Mouse (Mus musculus) midbrain, embryonic 13.5 days (tissue): ENCODE measurements around the gene Olfm3. TPM values are rescaled to one million over a fixed set of nuclear protein-coding genes. Genes with fewer than 3 reads are reported as not detected.
A peak's percentile ranks its signal among the peaks of the same experiment; 100 is the strongest.

Experiments
- ATAC-seq: fragments of 200-750 bp; cut with Nextera tagmentation; 2 replicates; pipeline ENCODE4 v1.8.0; 2017; ENCODE audit warnings: mild to moderate bottlenecking, moderate TSS enrichment, moderate library complexity
- H3K27ac ChIP-seq: fragments of 300-500 bp; sonication (generic); 2 replicates; pipeline ENCODE4 v1.5.1; 2015; ENCODE audit warnings: inconsistent platforms, mild to moderate bottlenecking, moderate library complexity
- H3K27me3 ChIP-seq: fragments of 300-500 bp; sonication (generic); 2 replicates; pipeline ENCODE4 v1.6.1; 2015; ENCODE audit warnings: mild to moderate bottlenecking, inconsistent platforms
- H3K36me3 ChIP-seq: fragments of 300-500 bp; sonication (generic); 2 replicates; pipeline ENCODE4 v1.6.1; 2015; ENCODE audit warnings: mild to moderate bottlenecking, inconsistent platforms
- H3K4me1 ChIP-seq: fragments of 300-500 bp; sonication (generic); replicated peaks from 2 replicates; pipeline ENCODE4 v1.6.1; 2015; ENCODE audit warnings: inconsistent platforms
- H3K4me2 ChIP-seq: fragments of 300-500 bp; sonication (generic); replicated peaks from 2 replicates; pipeline ENCODE4 v1.6.1; 2015; ENCODE audit warnings: moderate library complexity, mild to moderate bottlenecking, inconsistent platforms
- H3K4me3 ChIP-seq: fragments of 300-500 bp; sonication (generic); replicated peaks from 2 replicates; pipeline ENCODE4 v1.5.1; 2015; ENCODE audit warnings: mild to moderate bottlenecking, inconsistent platforms
- H3K9ac ChIP-seq: fragments of 300-500 bp; sonication (generic); replicated peaks from 2 replicates; pipeline ENCODE4 v1.6.1; 2015; ENCODE audit warnings: mild to moderate bottlenecking, inconsistent platforms
- H3K9me3 ChIP-seq: fragments of 300-500 bp; sonication (generic); 2 replicates; pipeline ENCODE4 v1.6.1; 2016; ENCODE audit warnings: mild to moderate bottlenecking, inconsistent platforms
- WGBS: fragments of 180-500 bp; shearing (Covaris S2); methylation state at CpG from one replicate; pipeline ENCODE4 v1.1.7; 2015; 5-methylcytosine and 5-hydroxymethylcytosine counted together
- polyA plus RNA-seq: library from polyadenylated mRNA; unstranded; fragments of >200 nt; fragmentation: Nextera tagmentation; extraction: Ambion mirVana; gene quantifications from 2 replicates; pipeline ENCODE4 v1.2.1, GENCODE M21; 2015

The Olfm3 gene
- polyA plus RNA-seq, 1 experiment from 2014 or later, result 6.7 TPM

DNA sequence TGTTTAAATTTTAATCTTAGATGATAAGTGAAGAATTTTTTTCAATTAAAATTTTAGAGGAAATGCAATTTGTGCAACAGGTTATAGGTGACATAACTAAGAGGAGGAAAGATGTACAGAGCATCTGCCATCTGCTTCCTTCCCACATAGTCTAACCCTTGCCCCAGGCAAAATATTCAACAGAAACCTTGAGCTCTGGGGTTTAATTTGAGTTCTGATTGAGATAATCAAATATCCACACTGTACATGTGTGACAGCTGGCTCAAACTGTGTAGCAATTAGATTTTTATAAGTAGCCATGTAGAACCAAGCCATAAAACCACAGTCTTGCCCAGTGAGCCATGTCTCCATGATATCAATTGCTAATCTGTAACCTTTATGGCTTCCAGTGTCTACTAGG, 179.1 kb downstream of the Olfm3 start:
- Histone ChIP-seq H3K27me3 (no peaks in the 10 kb centered on the region), H3K4me3 (no peak overlapping the region), H3K9me3 (no peaks in the 10 kb centered on the region), H3K9ac (no peak overlapping the region), H3K27ac (no peak overlapping the region), H3K4me2 (no peak overlapping the region), H3K4me1 (peaks cover 4% of the 10 kb centered on the region), H3K36me3 (no peaks in the 10 kb centered on the region)
- no peak for ATAC-seq

DNA sequence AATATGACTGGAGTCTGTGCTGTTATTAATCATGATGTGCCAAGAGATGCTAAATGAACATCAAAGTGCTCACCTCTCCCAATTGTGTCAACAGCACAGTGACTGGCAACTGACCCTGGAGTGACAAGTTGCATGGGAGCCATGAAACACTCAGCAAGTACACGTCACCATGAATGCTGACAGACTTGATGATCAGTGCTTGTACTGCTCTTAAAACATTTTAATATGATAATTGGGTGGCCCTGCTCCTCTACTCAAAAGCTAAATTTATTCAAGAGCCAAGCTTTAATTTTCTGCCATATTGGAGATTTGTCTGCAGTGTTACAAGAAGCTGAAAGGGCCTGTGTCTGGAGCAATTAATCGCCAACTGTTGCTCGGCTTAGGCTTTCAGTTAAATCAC, 184.4 kb downstream of the Olfm3 start:
- H3K4me2 ChIP-seq, result no peak overlapping the region
- 0 out of 2 replicates have a peak, but pooled peaks cover 4% of the 10 kb centered on the region for H3K4me1 ChIP-seq
- no peak for ATAC-seq
- H3K4me3 ChIP-seq, result no peak overlapping the region
- H3K9me3 ChIP-seq, result no peaks in the 10 kb centered on the region
- H3K36me3 ChIP-seq, result no peaks in the 10 kb centered on the region
- 69% methylated on average over 3 of the region's 3 CpGs for WGBS
- no peak overlapping the region for H3K9ac ChIP-seq
- no peak overlapping the region for H3K27ac ChIP-seq
- no peaks in the 10 kb centered on the region for H3K27me3 ChIP-seq

DNA sequence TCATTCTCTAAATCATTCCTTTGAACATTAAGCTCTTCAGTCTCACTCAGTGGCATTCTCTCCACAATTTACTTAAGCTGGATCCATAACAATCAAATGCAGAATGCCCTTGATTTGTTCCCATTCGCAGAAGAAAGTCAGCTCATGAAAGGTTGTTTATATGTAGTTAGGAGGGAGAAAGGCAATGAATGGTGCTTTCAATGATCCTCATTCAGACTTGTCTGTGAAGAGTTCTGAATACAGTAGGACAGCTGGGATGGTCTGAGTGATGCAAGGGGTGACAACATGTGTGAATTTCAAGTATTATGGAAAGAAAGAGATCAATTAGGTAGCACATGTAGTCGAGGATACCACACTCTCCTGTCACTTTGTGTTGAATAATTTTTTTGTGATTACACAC, 186.8 kb downstream of the Olfm3 start:
- ATAC-seq, result no peak
- WGBS, result 22% methylated on average over 2 of the region's 2 CpGs

DNA sequence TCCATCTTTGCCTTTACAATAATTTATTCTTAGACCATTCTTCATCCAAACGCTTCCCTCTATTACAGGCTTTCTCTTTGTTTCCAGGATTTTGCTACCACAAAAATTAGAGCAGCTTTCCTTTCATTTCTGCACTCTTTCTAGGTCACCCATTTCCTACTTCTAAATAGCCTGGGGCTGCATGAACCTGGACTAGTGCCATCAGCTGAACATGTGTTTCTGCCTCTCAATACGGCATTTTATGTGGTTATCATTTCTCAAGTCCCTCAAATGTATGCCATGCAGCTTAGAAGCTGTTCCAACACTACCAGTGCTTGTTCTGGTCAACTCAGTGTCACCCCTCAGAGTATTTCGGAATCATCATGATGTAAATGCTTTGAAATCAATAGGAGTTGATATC, 191.6 kb downstream of the Olfm3 start:
- 72% methylated on average over 3 of the region's 3 CpGs for WGBS
- ATAC-seq, result no peak
- H3K27me3 ChIP-seq, result no peaks in the 10 kb centered on the region
- H3K36me3 ChIP-seq, result no peaks in the 10 kb centered on the region
- no peak overlapping the region for H3K9ac ChIP-seq
- H3K4me2 ChIP-seq, result no peak overlapping the region
- H3K27ac ChIP-seq, result no peak overlapping the region
- 0 out of 2 replicates have a peak, but pooled peaks cover 4% of the 10 kb centered on the region for H3K4me1 ChIP-seq
- no peak overlapping the region for H3K4me3 ChIP-seq
- H3K9me3 ChIP-seq, result no peaks in the 10 kb centered on the region

More for the DNA sequence above, 186.8 kb downstream of the Olfm3 start:
- Histone ChIP-seq H3K4me1 (0 out of 2 replicates have a peak, but pooled peaks cover 4% of the 10 kb centered on the region), H3K27ac (no peak overlapping the region), H3K4me2 (no peak overlapping the region), H3K4me3 (no peak overlapping the region), H3K36me3 (no peaks in the 10 kb centered on the region), H3K27me3 (no peaks in the 10 kb centered on the region), H3K9me3 (no peaks in the 10 kb centered on the region), H3K9ac (no peak overlapping the region)

DNA sequence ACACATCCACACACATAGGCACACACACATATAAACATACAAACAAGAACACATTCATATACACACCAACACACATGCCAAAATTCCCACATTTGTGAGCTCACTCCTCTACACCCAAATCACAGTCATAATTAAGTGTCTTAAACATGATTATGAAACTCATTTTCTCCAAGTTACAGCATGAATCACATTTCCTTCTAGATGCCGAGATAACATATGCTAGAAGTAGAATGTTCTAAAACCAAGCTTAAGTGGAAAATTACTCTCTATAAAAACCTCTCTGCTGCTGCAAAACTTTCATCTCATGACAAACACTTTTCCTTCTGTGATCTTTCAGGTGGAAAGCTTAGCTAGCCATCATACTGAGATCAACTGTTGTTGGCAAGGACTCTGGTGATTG, 195.7 kb downstream of the Olfm3 start:
- Histone ChIP-seq H3K4me2 (no peak overlapping the region), H3K9ac (no peak overlapping the region), H3K27ac (no peak overlapping the region), H3K27me3 (no peaks in the 10 kb centered on the region), H3K4me3 (no peak overlapping the region), H3K4me1 (peaks cover 5% of the 10 kb centered on the region; the same call in 1 of the 2 replicates), H3K9me3 (no peaks in the 10 kb centered on the region), H3K36me3 (no peaks in the 10 kb centered on the region)
- 88% methylated on average over 1 of the region's 1 CpGs for WGBS
- no peak for ATAC-seq

DNA sequence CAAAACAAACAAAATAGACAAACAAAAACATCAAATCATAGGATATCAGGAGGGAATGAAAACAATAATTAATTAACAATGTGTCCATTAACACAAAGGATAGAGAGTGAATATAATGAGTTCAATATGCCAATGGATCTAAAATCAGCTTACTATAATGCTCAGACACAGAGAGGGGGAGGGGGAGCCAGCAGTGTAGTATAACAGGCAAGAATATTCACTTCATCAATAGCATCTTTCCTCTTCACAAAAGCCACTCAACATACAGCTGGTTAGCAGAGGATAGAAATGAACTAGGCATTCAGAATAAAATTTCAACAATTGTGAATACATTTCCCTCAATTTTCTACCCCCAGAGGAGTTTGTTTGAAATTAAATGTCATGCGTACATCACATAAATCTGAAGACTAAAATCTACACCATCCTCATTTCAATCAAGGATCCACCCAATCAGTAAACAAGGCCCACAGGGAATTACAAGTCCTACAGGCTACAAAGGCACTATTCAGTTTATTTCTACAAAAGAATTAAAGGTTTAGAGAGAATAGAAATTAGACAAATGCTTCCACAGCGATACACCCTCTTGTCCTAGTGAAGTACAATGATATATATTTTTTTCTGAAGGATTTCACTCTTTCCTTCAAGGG, 200.4 kb downstream of the Olfm3 start:
- H3K27me3 ChIP-seq, result no peaks in the 10 kb centered on the region
- no peak overlapping the region for H3K4me2 ChIP-seq
- no peaks in the 10 kb centered on the region for H3K36me3 ChIP-seq
- ATAC-seq, result peak; percentile 30; the same call in 1 of the 2 replicates
- WGBS, result 53% methylated on average over 2 of the region's 2 CpGs
- H3K9me3 ChIP-seq, result no peaks in the 10 kb centered on the region
- peak overlapping the region; percentile 39; the same call in 1 of the 2 replicates for H3K27ac ChIP-seq
- H3K9ac ChIP-seq, result no peak overlapping the region
- peaks cover 7% of the 10 kb centered on the region; the same call in 1 of the 2 replicates for H3K4me1 ChIP-seq
- H3K4me3 ChIP-seq, result no peak overlapping the region

DNA sequence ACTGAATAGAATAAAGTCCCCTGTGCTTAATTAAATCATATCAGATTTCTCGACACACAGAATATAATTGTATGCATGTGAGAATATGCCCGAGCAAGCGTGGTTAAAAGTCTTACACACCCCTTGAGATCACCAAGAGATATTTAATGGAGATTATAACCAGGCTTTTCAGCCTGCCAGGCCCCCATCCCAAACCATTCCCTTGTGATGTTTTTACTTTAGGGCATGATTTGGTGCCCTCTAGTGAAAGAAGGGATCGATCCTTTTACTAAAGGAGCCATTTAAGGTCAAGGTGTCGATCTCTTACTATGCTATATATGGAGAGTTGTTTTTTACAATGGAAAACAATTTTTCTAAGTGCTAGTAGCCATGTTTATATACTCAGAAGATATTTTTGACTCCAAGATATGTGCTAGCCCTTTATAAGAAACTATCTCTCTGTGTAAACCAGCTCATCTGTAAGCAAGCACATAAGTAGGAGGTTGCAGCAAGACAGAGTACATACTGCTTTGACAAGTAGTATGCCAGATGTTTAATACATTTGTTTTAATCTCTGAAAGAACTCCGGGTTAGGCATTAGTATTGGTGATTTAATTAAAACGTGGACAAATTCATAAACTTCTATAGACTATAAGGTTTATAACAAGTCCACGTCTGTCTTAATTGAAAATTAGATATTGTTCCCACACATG, 201.1 kb downstream of the Olfm3 start:
- Histone ChIP-seq H3K4me3 (no peak overlapping the region), H3K27ac (no peak overlapping the region), H3K9ac (no peak overlapping the region), H3K27me3 (no peaks in the 10 kb centered on the region), H3K9me3 (no peaks in the 10 kb centered on the region), H3K4me1 (peaks cover 7% of the 10 kb centered on the region; the same call in 1 of the 2 replicates), H3K4me2 (no peak overlapping the region), H3K36me3 (no peaks in the 10 kb centered on the region)
- ATAC-seq, result peak; percentile 78
- WGBS, result 27% methylated on average over 8 of the region's 8 CpGs

DNA sequence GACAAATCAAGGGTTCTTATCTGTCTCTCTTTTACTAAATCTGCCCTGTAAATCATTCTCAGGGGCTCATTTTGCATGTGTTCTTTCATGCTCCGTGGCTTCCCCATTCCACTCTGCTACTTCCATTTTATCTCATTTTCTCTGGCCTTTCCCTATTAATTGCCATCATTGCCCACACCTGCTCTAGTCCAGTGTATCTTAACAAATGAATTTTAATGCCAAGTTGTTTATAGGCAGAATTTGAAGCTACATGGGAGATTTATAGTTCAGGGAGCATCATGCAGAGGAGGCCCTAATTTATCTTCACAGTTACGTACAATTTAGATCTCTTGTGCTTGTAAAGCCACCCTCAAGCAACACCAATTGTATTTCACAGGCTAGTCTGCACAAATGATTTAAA, 241.8 kb downstream of the Olfm3 start:
- no peak overlapping the region for H3K4me2 ChIP-seq
- 0 out of 2 replicates have a peak, but pooled peaks have one; percentile 17 for ATAC-seq
- no peaks in the 10 kb centered on the region for H3K9me3 ChIP-seq
- no peaks in the 10 kb centered on the region for H3K36me3 ChIP-seq
- no peak overlapping the region for H3K4me3 ChIP-seq
- H3K4me1 ChIP-seq, result no peaks in the 10 kb centered on the region
- no peak overlapping the region for H3K9ac ChIP-seq
- H3K27me3 ChIP-seq, result no peaks in the 10 kb centered on the region
- 60% methylated on average over 2 of the region's 2 CpGs for WGBS
- H3K27ac ChIP-seq, result no peak overlapping the region

DNA sequence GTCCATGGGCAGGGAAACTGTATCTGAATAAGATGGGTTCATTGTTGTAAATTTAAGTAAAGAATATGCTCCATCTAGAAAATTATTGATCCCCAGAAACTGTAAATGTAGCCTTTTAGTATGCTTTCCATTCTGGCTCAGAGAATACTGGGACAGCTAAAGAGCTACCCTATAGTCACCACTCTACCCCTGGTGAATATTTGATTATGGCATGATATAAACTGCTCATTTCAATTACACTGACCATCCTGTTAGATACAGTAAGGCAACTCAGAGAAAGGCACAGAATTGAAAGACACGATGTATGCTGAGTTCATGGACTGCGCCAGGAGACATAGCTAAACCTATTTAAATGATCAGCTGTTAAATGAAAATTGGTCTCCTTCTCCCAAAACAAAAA, 242.4 kb downstream of the Olfm3 start:
- 80% methylated on average over 2 of the region's 2 CpGs for WGBS
- H3K27ac ChIP-seq, result no peak overlapping the region
- H3K9me3 ChIP-seq, result no peaks in the 10 kb centered on the region
- no peak overlapping the region for H3K4me3 ChIP-seq
- no peaks in the 10 kb centered on the region for H3K36me3 ChIP-seq
- no peaks in the 10 kb centered on the region for H3K27me3 ChIP-seq
- no peak for ATAC-seq
- H3K4me1 ChIP-seq, result no peaks in the 10 kb centered on the region
- H3K9ac ChIP-seq, result no peak overlapping the region
- no peak overlapping the region for H3K4me2 ChIP-seq

DNA sequence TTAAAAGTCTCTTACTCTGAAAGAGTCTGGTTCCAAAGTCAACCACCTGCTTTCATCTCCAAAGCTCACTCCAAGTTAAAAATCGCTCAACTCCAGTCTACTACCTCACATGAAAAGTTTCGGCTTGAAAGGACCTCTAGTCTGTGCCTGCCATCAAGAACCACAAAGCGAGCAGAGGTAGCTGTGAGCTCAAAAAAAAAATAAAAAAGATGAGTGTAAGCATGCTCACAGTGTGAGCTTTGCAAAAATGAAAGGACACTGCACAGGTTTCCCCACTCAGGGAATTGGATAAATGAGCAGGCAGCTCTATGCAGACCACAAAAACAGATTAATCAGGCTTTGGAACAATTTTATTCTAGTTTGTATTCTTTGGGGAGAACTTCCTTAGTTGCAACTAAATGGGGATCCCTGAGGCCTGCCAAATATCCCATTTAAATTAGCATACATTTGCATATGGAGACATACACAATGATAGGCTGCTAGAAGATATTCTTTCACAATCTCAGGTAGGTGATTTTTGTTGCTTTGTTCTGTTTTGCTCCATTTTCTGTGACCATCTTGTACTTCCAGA, 255.1 kb downstream of the Olfm3 start:
- Histone ChIP-seq H3K27me3 (no peaks in the 10 kb centered on the region), H3K4me1 (0 out of 2 replicates have a peak, but pooled peaks cover 3% of the 10 kb centered on the region), H3K27ac (no peak overlapping the region), H3K9me3 (no peaks in the 10 kb centered on the region), H3K4me3 (no peak overlapping the region), H3K36me3 (no peaks in the 10 kb centered on the region), H3K9ac (no peak overlapping the region), H3K4me2 (no peak overlapping the region)
- 74% methylated on average over 3 of the region's 3 CpGs for WGBS
- no peak for ATAC-seq

DNA sequence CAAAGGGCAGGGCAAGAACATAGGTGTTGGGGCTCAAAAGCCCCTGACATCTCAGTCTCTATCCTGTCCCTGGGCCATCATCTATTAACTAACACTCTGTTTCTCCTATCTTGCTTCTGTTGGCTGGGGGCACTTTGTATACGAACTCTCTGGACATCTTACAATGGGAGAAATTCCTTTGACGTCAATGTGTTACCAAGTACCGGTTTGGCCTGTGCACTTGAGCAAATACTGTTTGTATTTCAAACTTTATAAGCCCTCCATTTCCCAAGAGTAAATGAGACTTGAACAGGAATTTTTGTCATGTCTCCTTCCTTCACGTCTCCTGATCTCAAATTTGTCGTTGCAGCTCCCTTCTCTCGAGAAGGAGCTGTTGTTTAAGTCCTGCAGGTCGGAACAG, 270.7 kb downstream of the Olfm3 start:
- no peak overlapping the region for H3K9ac ChIP-seq
- H3K4me2 ChIP-seq, result no peak overlapping the region
- ATAC-seq, result no peak
- WGBS, result 83% methylated on average over 7 of the region's 7 CpGs
- no peaks in the 10 kb centered on the region for H3K4me1 ChIP-seq
- no peaks in the 10 kb centered on the region for H3K27me3 ChIP-seq
- no peak overlapping the region for H3K4me3 ChIP-seq
- H3K9me3 ChIP-seq, result no peaks in the 10 kb centered on the region
- H3K27ac ChIP-seq, result no peak overlapping the region
- H3K36me3 ChIP-seq, result no peaks in the 10 kb centered on the region
